Mouse (Mus musculus) forebrain, embryonic 12.5 days (tissue): ENCODE measurements around the gene Syn3. TPM values are rescaled to one million over a fixed set of nuclear protein-coding genes. Genes with fewer than 3 reads are reported as not detected.

Experiments
- ATAC-seq: fragments of 200-750 bp; cut with Nextera tagmentation; 2 replicates; pipeline ENCODE4 v1.8.0; 2017; ENCODE audit warnings: moderate TSS enrichment; ENCODE audit not compliant: low FRiP score
- H3K27ac ChIP-seq: fragments of 300-500 bp; sonication (generic); 2 replicates; pipeline ENCODE4 v1.5.1; 2016; ENCODE audit warnings: mild to moderate bottlenecking
- H3K27me3 ChIP-seq: fragments of 300-500 bp; sonication (generic); 2 replicates; pipeline ENCODE4 v1.6.1; 2016; ENCODE audit warnings: mild to moderate bottlenecking
- H3K36me3 ChIP-seq: fragments of 300-500 bp; sonication (generic); replicated peaks from 2 replicates; pipeline ENCODE4 v1.6.1; 2016; ENCODE audit warnings: mild to moderate bottlenecking
- H3K4me1 ChIP-seq: fragments of 300-500 bp; sonication (generic); 2 replicates; pipeline ENCODE4 v1.6.1; 2016
- H3K4me2 ChIP-seq: fragments of 300-500 bp; sonication (generic); 2 replicates; pipeline ENCODE4 v1.6.1; 2016; ENCODE audit warnings: mild to moderate bottlenecking, moderate library complexity
- H3K4me3 ChIP-seq: fragments of 300-500 bp; sonication (generic); replicated peaks from 2 replicates; pipeline ENCODE4 v1.5.1; 2016; ENCODE audit warnings: mild to moderate bottlenecking
- H3K9ac ChIP-seq: fragments of 300-500 bp; sonication (generic); 2 replicates; pipeline ENCODE4 v1.6.1; 2016; ENCODE audit warnings: mild to moderate bottlenecking
- H3K9me3 ChIP-seq: fragments of 300-500 bp; sonication (generic); 2 replicates; pipeline ENCODE4 v1.6.1; 2016
- WGBS: fragments of 180-500 bp; shearing (Covaris S2); methylation state at CpG from one replicate; pipeline ENCODE4 v1.1.7; 2016; 5-methylcytosine and 5-hydroxymethylcytosine counted together
- polyA plus RNA-seq: library from polyadenylated mRNA; unstranded; fragments of >200 nt; fragmentation: Nextera tagmentation; extraction: Ambion mirVana; gene quantifications from 2 replicates; pipeline ENCODE4 v1.2.1, GENCODE M21; 2016

Syn3 gene
- polyA plus RNA-seq, 1 experiment from 2014 or later: 9.2 TPM

DNA sequence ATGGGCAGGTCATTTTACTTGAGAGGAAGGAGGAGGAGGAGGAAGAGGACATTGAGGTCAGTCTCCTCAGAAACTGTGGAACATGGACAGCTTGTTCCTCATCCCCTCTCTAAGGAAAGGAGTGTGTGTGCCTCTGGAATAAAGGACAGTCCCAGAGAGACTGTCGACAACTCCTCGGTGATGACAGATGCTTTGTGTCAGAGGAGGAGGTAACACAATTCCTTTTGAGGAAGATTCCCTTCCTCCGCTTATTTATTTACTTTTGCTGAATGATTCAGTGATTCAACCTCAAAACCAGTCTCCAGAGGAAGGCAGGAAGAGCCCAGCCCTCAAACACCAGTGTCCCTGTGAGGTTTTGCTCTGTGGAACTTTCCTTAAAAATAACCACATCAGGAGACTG is 228.4 kb downstream of the Syn3 start:
- no peak for ATAC-seq
- H3K4me3 ChIP-seq: no peak overlapping the region
- 77% methylated on average over 3 of the region's 3 CpGs for WGBS

DNA sequence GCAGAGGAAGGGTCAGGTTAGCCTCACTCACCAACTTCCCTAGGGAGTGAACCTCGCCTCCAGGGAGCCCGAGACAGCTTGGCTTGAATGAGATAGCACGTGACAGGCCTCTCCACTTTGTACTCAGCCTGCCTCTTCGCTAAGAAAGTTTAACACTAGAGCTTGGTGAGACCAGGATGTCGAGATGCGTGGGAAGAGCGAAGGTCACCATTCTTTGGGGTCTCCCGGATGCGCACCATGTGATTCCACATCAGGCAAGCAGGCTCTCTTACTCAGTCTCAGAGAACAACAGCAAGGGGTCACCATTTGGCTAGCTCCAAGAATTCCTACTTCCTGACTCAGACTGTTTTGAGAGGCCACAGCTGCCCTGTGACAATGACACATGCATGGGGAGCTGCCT is 234.1 kb downstream of the Syn3 start:
- Histone ChIP-seq H3K4me3 (no peak overlapping the region), H3K4me2 (no peak overlapping the region), H3K9me3 (no peaks in the 10 kb centered on the region), H3K36me3 (no peaks in the 10 kb centered on the region), H3K27me3 (no peaks in the 10 kb centered on the region), H3K27ac (no peak overlapping the region), H3K4me1 (no peaks in the 10 kb centered on the region), H3K9ac (no peak overlapping the region)
- ATAC-seq: no peak
- WGBS: 88% methylated on average over 9 of the region's 9 CpGs

More for the DNA sequence above, 228.4 kb downstream of the Syn3 start:
- H3K27me3 ChIP-seq: no peaks in the 10 kb centered on the region
- H3K27ac ChIP-seq: no peak overlapping the region
- no peaks in the 10 kb centered on the region for H3K9me3 ChIP-seq
- no peak overlapping the region for H3K9ac ChIP-seq
- no peaks in the 10 kb centered on the region for H3K36me3 ChIP-seq
- H3K4me2 ChIP-seq: no peak overlapping the region
- peaks cover 4% of the 10 kb centered on the region; the same call in 1 of the 2 replicates for H3K4me1 ChIP-seq

DNA sequence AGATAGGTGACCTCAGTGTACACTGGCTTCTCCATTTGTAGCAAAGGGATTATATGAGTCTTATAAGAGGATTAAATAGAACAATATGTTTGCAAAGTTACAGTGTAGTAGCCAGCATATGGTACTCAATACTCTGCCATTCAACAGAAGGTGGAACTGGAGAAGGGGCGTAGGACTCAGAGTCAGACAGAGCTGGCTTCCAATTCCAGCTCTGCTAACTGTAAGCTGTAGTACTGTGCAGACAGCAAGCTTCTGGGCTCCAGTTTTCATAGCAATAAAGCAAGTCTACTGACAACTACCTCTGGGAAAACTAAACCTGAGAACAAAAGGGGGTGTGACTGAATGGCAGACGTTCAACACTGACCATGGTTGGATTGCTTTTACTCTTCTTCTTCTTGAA is 237.0 kb downstream of the Syn3 start:
- ATAC-seq: no peak
- WGBS: 81% methylated on average over 2 of the region's 2 CpGs
- no peaks in the 10 kb centered on the region for H3K36me3 ChIP-seq
- H3K27me3 ChIP-seq: no peaks in the 10 kb centered on the region
- H3K9ac ChIP-seq: no peak overlapping the region
- H3K27ac ChIP-seq: no peak overlapping the region
- H3K9me3 ChIP-seq: no peaks in the 10 kb centered on the region
- no peak overlapping the region for H3K4me2 ChIP-seq
- no peak overlapping the region for H3K4me3 ChIP-seq
- no peaks in the 10 kb centered on the region for H3K4me1 ChIP-seq

DNA sequence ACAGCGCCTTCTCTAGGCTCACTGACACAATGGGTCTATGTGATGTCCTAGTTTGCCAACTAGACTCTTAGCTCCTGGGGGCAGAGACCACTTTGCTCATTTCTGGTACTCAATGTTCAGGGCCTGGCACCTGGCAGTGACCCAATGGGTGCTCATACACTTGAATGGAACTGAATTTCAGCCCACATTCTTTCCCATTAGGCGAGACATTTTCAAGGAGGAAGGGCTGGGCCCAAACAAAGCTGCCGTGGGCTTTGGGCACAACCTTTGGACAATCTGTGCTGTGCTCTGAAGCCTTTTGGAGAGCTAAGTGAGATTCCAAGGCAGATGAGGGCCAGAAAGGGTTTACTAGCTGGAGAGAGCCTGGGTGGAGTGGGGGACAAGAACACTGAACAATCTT is 239.7 kb downstream of the Syn3 start:
- Histone ChIP-seq H3K4me1 (0 out of 2 replicates have a peak, but pooled peaks cover 3% of the 10 kb centered on the region), H3K9me3 (no peaks in the 10 kb centered on the region), H3K4me2 (no peak overlapping the region), H3K36me3 (no peaks in the 10 kb centered on the region), H3K27ac (no peak overlapping the region), H3K27me3 (no peaks in the 10 kb centered on the region), H3K4me3 (no peak overlapping the region), H3K9ac (no peak overlapping the region)
- no peak for ATAC-seq
- WGBS: 86% methylated on average over 3 of the region's 3 CpGs

DNA sequence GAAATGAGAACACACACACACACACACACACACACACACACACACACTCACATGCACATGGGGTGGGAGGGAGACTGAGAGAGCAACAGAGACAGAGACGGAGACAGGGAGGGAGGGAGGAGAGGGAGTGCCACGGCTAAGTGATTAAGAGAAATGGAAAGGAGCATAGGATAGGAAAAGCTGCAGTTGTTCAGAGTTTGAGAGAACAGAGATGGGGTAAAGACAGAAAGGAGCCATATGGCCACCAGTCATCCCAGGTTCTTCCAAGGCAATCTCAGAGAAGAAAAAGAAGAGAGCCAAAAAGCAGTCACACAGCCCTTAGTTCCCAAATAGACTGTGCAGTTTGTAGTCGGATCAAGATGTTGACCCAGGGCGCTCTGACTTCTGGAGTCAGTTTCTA is 240.7 kb downstream of the Syn3 start:
- Histone ChIP-seq H3K4me2 (no peak overlapping the region), H3K27ac (no peak overlapping the region), H3K27me3 (no peaks in the 10 kb centered on the region), H3K9ac (no peak overlapping the region), H3K9me3 (no peaks in the 10 kb centered on the region), H3K36me3 (no peaks in the 10 kb centered on the region), H3K4me1 (0 out of 2 replicates have a peak, but pooled peaks cover 3% of the 10 kb centered on the region), H3K4me3 (no peak overlapping the region)
- no peak for ATAC-seq
- WGBS: 76% methylated on average over 4 of the region's 4 CpGs

DNA sequence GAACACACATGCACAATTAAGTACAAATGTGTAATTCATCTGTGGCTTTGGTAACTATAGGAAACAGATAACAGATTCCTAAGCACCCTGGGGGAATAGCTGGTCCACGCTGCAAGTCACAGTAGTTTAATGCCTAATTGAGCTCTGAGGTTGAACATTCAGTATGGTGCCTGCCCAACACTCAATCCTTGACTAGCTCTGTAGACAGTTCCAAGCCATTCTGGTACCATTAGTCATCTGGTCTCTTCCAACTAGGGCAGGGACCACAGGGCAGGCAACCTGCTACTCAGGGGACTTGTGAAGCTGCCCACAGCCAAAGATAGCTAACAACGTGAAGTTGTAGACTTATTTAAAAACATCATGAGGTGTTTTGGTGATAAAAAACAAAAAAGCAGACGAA is 241.7 kb downstream of the Syn3 start:
- no peak for ATAC-seq
- 0 out of 2 replicates have a peak, but pooled peaks cover 3% of the 10 kb centered on the region for H3K4me1 ChIP-seq
- no peaks in the 10 kb centered on the region for H3K9me3 ChIP-seq
- no peak overlapping the region for H3K9ac ChIP-seq
- H3K27ac ChIP-seq: no peak overlapping the region
- no peaks in the 10 kb centered on the region for H3K27me3 ChIP-seq
- no peak overlapping the region for H3K4me3 ChIP-seq
- 83% methylated on average over 3 of the region's 3 CpGs for WGBS
- no peak overlapping the region for H3K4me2 ChIP-seq
- no peaks in the 10 kb centered on the region for H3K36me3 ChIP-seq

DNA sequence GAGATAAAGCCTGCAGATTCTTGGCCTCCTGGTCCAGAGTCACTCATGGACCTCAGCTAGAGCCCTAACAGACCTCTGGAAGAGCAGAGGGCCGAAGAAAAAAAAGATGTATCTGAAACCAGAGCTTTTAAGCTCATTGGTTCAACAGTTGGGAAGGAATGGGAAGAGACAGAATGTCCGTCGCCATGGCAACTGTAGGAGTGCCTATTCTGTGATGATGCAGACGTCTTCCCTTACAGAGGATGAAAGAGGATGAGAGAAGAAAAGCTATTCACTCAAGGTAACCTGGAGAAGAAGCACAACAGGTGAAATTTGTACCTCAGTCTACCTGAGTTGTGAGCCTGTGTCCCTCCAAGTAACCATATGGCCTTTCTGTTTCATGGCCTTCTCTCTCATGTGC is 242.5 kb downstream of the Syn3 start:
- H3K9ac ChIP-seq: no peak overlapping the region
- no peaks in the 10 kb centered on the region for H3K9me3 ChIP-seq
- H3K27me3 ChIP-seq: no peaks in the 10 kb centered on the region
- no peak overlapping the region for H3K27ac ChIP-seq
- H3K36me3 ChIP-seq: no peaks in the 10 kb centered on the region
- H3K4me1 ChIP-seq: 0 out of 2 replicates have a peak, but pooled peaks cover 3% of the 10 kb centered on the region
- no peak overlapping the region for H3K4me3 ChIP-seq
- WGBS: 58% methylated on average over 4 of the region's 4 CpGs
- no peak overlapping the region for H3K4me2 ChIP-seq
- no peak for ATAC-seq

DNA sequence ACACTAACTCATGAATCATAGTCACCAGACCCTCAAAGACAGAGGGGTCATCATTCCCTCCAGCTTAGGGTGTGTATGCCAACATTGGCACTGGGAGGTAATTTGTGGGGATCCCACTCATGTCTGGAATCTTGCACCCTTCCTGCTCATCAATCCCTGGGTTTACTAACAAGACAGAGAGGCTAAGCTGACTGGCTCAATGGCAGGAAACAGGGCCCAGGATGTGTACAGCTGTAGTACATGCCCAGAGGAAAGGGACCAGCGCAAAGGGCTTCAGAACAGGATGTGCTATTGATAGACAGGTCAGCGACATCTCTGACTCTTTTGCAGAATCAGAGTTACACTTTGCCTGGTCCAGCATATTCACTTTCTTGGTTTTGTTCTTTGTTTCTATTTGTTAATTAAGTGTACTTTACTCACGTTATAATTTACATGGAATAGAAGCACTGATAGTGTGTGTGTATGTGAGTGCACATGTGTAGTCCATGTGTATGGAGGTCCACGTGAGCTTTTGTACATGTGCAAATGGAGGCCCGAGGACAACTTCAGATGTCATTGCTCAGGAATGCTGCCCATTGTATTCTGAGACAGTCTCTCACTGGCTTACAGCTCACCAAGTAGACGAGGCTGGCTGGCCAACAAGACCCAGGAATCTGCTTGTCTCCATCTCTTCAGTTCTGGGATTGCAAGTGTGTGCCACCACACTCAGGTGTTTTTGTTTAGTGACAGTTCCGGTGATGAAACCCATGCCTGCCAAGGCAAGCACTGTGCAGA is 248.4 kb downstream of the Syn3 start:
- no peak for ATAC-seq
- 65% methylated on average over 7 of the region's 7 CpGs for WGBS
- no peak overlapping the region for H3K27ac ChIP-seq

DNA sequence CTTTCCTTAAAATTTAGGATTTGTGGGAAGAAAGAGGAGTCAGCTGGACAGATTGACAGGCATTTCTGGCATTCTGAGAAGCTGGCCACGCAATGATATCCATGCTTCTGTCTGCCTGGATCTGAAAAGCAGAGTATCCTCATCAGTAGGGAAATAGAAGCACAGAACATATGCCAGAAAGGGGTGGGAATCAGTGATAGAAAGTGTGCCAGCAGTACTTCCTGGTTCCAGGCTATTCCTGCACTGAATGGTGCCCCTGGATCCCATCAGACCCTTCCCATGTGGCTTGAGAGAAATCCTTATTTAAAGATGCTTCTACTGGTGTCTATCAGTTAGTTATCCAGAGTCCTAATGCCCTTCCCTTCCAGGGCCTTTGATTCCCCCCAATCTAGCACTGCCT is 249.4 kb downstream of the Syn3 start:
- H3K4me1 ChIP-seq: no peaks in the 10 kb centered on the region
- no peak overlapping the region for H3K9ac ChIP-seq
- H3K4me3 ChIP-seq: no peak overlapping the region
- H3K36me3 ChIP-seq: no peaks in the 10 kb centered on the region
- WGBS: 96% methylated on average over 1 of the region's 1 CpGs
- H3K4me2 ChIP-seq: no peak overlapping the region
- H3K9me3 ChIP-seq: no peaks in the 10 kb centered on the region
- no peak for ATAC-seq
- no peaks in the 10 kb centered on the region for H3K27me3 ChIP-seq
- H3K27ac ChIP-seq: no peak overlapping the region

More for the DNA sequence above, 248.4 kb downstream of the Syn3 start:
- H3K36me3 ChIP-seq: no peaks in the 10 kb centered on the region
- no peak overlapping the region for H3K4me2 ChIP-seq
- H3K27me3 ChIP-seq: no peaks in the 10 kb centered on the region
- no peaks in the 10 kb centered on the region for H3K4me1 ChIP-seq
- no peak overlapping the region for H3K4me3 ChIP-seq
- H3K9ac ChIP-seq: no peak overlapping the region
- H3K9me3 ChIP-seq: no peaks in the 10 kb centered on the region

DNA sequence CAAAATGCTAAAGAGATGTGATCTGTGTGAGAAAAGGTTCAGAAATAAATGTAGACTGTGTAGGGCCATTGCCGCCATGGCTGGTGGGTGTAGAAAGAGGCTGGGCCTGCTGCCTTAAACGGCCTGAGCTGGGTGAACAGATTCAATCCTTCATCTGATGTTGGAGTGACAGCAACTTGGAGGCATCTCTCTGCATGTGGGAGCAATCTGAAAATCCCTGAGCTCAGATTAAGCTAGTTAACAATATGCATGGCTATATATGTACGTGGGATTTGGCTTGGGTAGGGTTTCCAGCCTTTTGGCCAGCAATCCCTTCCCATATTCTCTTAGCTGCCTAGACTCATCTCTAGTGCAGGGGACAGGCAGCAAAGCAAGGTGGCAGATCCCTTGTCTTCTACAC is 249.9 kb downstream of the Syn3 start:
- H3K36me3 ChIP-seq: no peaks in the 10 kb centered on the region
- H3K9me3 ChIP-seq: no peaks in the 10 kb centered on the region
- 83% methylated on average over 3 of the region's 3 CpGs for WGBS
- H3K4me2 ChIP-seq: no peak overlapping the region
- H3K27me3 ChIP-seq: no peaks in the 10 kb centered on the region
- H3K27ac ChIP-seq: no peak overlapping the region
- no peak overlapping the region for H3K9ac ChIP-seq
- H3K4me3 ChIP-seq: no peak overlapping the region
- ATAC-seq: no peak
- no peaks in the 10 kb centered on the region for H3K4me1 ChIP-seq

DNA sequence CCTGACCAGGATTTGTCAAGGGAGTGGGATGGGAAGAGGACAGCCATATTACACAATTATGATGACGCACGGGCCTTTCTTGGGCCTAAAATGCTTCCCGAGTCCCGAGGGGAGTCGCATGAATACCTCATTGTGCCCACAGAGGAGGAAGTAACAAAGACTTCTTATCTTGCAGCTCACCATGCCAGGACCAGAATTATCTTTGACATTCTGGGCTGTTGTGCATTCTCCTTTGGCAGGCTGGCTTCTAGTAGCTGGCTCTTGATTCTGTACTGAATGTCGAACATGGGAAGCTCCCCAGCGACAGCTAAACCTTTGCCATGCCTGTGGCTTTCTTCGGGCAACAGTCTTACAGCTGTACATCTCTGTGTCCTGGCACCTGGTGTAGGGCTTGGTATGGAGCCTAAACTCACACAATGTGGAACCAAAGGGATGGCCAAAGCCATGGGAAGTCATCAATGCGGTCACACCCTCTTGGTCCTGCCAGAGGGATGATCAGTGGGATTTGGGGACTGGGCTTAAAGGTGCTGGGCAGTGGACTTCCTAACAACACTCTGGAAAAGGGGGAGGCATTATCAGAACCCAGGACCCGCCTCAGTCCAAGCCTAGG is 250.5 kb downstream of the Syn3 start:
- WGBS: 86% methylated on average over 10 of the region's 10 CpGs
- Histone ChIP-seq H3K9me3 (no peaks in the 10 kb centered on the region), H3K4me1 (no peaks in the 10 kb centered on the region), H3K4me2 (no peak overlapping the region), H3K27ac (no peak overlapping the region), H3K4me3 (no peak overlapping the region), H3K9ac (no peak overlapping the region), H3K36me3 (no peaks in the 10 kb centered on the region), H3K27me3 (no peaks in the 10 kb centered on the region)
- ATAC-seq: no peak

DNA sequence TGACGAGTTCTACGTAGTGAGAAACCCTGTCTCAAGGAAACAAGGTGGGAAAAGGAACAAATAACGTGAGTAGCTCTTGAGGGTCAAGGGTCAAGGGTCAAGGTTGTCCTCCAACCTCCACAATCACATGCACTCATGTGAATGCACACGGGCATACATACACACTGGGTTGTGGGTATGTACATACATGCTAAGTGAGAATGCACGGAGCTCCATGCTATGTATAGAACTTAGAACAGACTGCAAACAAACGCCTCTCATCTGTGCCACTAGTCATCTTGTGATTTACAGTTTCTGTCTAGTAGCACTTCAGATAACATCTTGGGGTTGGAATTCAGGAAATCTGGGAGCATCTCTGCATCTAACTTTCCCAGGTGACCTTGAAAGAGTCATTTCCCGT is 253.3 kb downstream of the Syn3 start:
- no peak overlapping the region for H3K4me3 ChIP-seq
- H3K4me2 ChIP-seq: no peak overlapping the region
- H3K27me3 ChIP-seq: no peaks in the 10 kb centered on the region
- H3K27ac ChIP-seq: no peak overlapping the region
- ATAC-seq: no peak
- no peaks in the 10 kb centered on the region for H3K4me1 ChIP-seq
- no peak overlapping the region for H3K9ac ChIP-seq
- 91% methylated on average over 7 of the region's 7 CpGs for WGBS
- no peaks in the 10 kb centered on the region for H3K9me3 ChIP-seq
- H3K36me3 ChIP-seq: no peaks in the 10 kb centered on the region

DNA sequence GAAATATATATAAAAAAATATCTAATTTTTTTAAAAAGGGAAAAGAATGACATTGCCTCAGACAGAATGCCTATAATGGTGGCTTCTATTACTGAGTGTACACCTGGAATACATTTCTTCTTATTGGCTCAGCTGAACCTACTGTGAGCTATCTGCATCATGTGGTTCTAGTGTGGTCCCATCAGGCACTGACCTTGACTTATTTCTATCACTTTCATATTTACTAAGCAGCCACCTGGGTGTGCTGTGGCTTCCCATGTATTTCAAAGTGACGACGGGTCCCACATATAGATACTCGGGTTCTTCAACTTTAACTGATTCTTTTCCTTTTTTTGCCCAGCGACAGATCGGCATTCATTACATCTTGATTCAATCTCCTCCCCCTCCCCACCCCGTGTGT is 255.2 kb downstream of the Syn3 start:
- no peaks in the 10 kb centered on the region for H3K9me3 ChIP-seq
- WGBS: 92% methylated on average over 6 of the region's 6 CpGs
- H3K9ac ChIP-seq: no peak overlapping the region
- H3K27ac ChIP-seq: no peak overlapping the region
- no peak for ATAC-seq
- H3K4me3 ChIP-seq: no peak overlapping the region
- H3K4me2 ChIP-seq: no peak overlapping the region
- no peaks in the 10 kb centered on the region for H3K27me3 ChIP-seq
- no peaks in the 10 kb centered on the region for H3K4me1 ChIP-seq
- no peaks in the 10 kb centered on the region for H3K36me3 ChIP-seq
